Mouse (Mus musculus): ENCODE measurements around the gene Asb15. TPM values are rescaled to one million over a fixed set of nuclear protein-coding genes. Genes with fewer than 3 reads are reported as not detected.

Asb15 gene
- polyA plus RNA-seq, 1 experiment from 2014 or later = 0.12 TPM

- Histone ChIP-seq H3K4me3 (replicated peaks; ENCODE audit: low read length) (no peak overlapping the region), H3K9ac (no peak overlapping the region), H3K9me3 (ENCODE audit: control insufficient read depth, low read length) (no peaks in the 10 kb centered on the region), H3K4me1 (replicated peaks; ENCODE audit: control insufficient read depth, insufficient read depth, low read length) (no peaks in the 10 kb centered on the region), H3K27ac (no peak overlapping the region), H3K36me3 (replicated peaks; ENCODE audit: control insufficient read depth, insufficient read depth) (no peaks in the 10 kb centered on the region), H3K4me2 (replicated peaks) (no peak overlapping the region), H3K27me3 (ENCODE audit: control insufficient read depth, insufficient read depth, low read length) (no peaks in the 10 kb centered on the region)
- no peak for DNase-seq (ENCODE audit: low spot score)
- no peak for ATAC-seq (ENCODE audit: low FRiP score)
- 84% methylated on average over 3 of the region's 3 CpGs for WGBS
These were observed 55.5 kb downstream of the Asb15 start for GRCm38 (mm10) chr6:24583456-24583855.

GRCm38 (mm10) chr6:24585431-24586310 is 57.7 kb downstream of the Asb15 start:
- 69% methylated on average over 9 of the region's 10 CpGs for WGBS
- Histone ChIP-seq H3K27me3 (ENCODE audit: control insufficient read depth, insufficient read depth, low read length) (no peaks in the 10 kb centered on the region), H3K36me3 (replicated peaks; ENCODE audit: control insufficient read depth, insufficient read depth) (no peaks in the 10 kb centered on the region), H3K27ac (no peak overlapping the region), H3K4me3 (replicated peaks; ENCODE audit: low read length) (no peak overlapping the region), H3K4me2 (replicated peaks) (no peak overlapping the region), H3K9me3 (ENCODE audit: control insufficient read depth, low read length) (no peaks in the 10 kb centered on the region), H3K4me1 (replicated peaks; ENCODE audit: control insufficient read depth, insufficient read depth, low read length) (no peaks in the 10 kb centered on the region), H3K9ac (no peak overlapping the region)
- no peak for DNase-seq (ENCODE audit: low spot score)
- ATAC-seq (ENCODE audit: low FRiP score) = 0 out of 2 replicates have a peak, but pooled peaks have one; percentile 8

DNA sequence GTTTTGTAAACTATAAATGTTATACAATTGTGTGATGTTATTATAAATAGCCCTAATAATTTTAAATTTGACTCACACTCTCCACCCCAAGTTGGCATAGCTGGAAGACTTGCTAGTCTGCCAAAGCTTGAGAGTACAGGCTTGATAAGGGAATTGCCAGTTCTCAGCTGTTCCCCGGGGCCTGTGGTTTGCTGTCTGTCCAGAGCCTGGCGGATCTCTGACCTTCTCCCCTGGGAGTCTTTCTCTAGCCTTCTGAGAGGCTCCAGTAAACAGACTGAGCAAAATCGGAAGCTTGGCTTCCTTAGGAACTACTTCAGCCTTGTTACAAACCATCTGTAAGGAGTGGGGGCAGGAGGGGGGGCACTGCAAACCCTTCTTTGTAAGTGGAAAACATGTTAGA is 58.9 kb downstream of the Asb15 start:
- ATAC-seq (ENCODE audit: low FRiP score) (no peak), DNase-seq (ENCODE audit: low spot score) (no peak)
- H3K36me3 ChIP-seq (replicated peaks; ENCODE audit: control insufficient read depth, insufficient read depth) = no peaks in the 10 kb centered on the region
- no peak overlapping the region for H3K27ac ChIP-seq
- no peaks in the 10 kb centered on the region for H3K27me3 ChIP-seq (ENCODE audit: control insufficient read depth, insufficient read depth, low read length)
- no peak overlapping the region for H3K9ac ChIP-seq
- 42% methylated on average over 3 of the region's 3 CpGs for WGBS
- no peak overlapping the region for H3K4me2 ChIP-seq (replicated peaks)
- no peaks in the 10 kb centered on the region for H3K9me3 ChIP-seq (ENCODE audit: control insufficient read depth, low read length)
- H3K4me1 ChIP-seq (replicated peaks; ENCODE audit: control insufficient read depth, insufficient read depth, low read length) = no peaks in the 10 kb centered on the region
- H3K4me3 ChIP-seq (replicated peaks; ENCODE audit: low read length) = no peak overlapping the region

- DNase-seq (ENCODE audit: low spot score) = no peak
- 89% methylated on average over 5 of the region's 5 CpGs for WGBS
- H3K9ac ChIP-seq = no peak overlapping the region
- H3K27me3 ChIP-seq (ENCODE audit: control insufficient read depth, insufficient read depth, low read length) = no peaks in the 10 kb centered on the region
- H3K9me3 ChIP-seq (ENCODE audit: control insufficient read depth, low read length) = no peaks in the 10 kb centered on the region
- H3K4me1 ChIP-seq (replicated peaks; ENCODE audit: control insufficient read depth, insufficient read depth, low read length) = no peaks in the 10 kb centered on the region
- no peaks in the 10 kb centered on the region for H3K36me3 ChIP-seq (replicated peaks; ENCODE audit: control insufficient read depth, insufficient read depth)
- ATAC-seq (ENCODE audit: low FRiP score) = no peak
- H3K27ac ChIP-seq = no peak overlapping the region
- H3K4me3 ChIP-seq (replicated peaks; ENCODE audit: low read length) = no peak overlapping the region
- H3K4me2 ChIP-seq (replicated peaks) = no peak overlapping the region
These were observed 62.3 kb downstream of the Asb15 start for GRCm38 (mm10) chr6:24590282-24590681.

DNA sequence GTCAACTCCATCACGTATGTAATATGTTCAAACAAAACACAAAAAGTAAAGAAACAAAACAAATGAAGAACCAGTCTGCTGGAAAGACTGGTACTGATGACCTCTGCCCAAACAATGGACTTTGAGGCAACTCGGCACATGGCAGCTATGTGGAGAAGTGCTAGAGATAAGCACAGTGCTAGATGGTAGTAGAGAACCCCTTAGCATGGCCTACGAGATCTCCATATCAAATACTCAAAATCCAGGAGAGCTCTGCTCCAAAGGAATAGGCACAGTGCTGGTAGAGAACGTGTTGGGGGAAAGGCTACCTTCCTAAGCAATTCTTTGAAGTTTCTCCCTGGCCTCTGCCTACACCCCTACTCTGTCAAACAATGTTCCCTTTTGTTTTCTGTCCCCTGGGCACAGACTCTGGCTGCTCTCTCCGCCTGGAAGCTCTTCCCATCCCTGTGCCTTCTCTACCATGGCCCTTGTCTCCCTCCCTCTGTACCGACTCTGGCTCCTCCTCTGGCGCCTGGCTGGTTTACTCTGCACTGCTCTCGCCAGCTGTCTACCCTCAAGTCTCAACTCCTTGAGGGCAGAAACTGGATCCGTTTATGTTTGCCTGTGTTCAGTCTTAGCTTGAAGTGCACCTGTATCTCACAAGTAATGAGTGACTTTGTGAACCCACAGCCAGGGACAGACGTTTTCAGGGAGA is 63.7 kb downstream of the Asb15 start:
- 47% methylated on average over 10 of the region's 10 CpGs for WGBS
- ATAC-seq (ENCODE audit: low FRiP score) (no peak), DNase-seq (ENCODE audit: low spot score) (no peak)
- H3K4me3 ChIP-seq (replicated peaks; ENCODE audit: low read length) = no peak overlapping the region
- H3K9me3 ChIP-seq (ENCODE audit: control insufficient read depth, low read length) = no peaks in the 10 kb centered on the region
- no peaks in the 10 kb centered on the region for H3K36me3 ChIP-seq (replicated peaks; ENCODE audit: control insufficient read depth, insufficient read depth)
- no peaks in the 10 kb centered on the region for H3K27me3 ChIP-seq (ENCODE audit: control insufficient read depth, insufficient read depth, low read length)
- no peak overlapping the region for H3K9ac ChIP-seq
- no peak overlapping the region for H3K27ac ChIP-seq
- H3K4me1 ChIP-seq (replicated peaks; ENCODE audit: control insufficient read depth, insufficient read depth, low read length) = no peaks in the 10 kb centered on the region
- H3K4me2 ChIP-seq (replicated peaks) = no peak overlapping the region

GRCm38 (mm10) chr6:24597500-24597899 is 69.6 kb downstream of the Asb15 start, which contains the start of gene Lmod2:
Lmod2 (plus strand) TSS chr6:24597762.
- 68% methylated on average over 10 of the region's 10 CpGs for WGBS
- ATAC-seq (ENCODE audit: low FRiP score) (no peak), DNase-seq (ENCODE audit: low spot score) (no peak)
- H3K9ac ChIP-seq = no peak within 1 kb of the TSS
- H3K36me3 ChIP-seq (replicated peaks; ENCODE audit: control insufficient read depth, insufficient read depth) = no peaks in the 10 kb centered on the region
- H3K4me1 ChIP-seq (replicated peaks; ENCODE audit: control insufficient read depth, insufficient read depth, low read length) = no peaks in the 10 kb centered on the region
- H3K4me3 ChIP-seq (replicated peaks; ENCODE audit: low read length) = no peak within 1 kb of the TSS
- no peak within 1 kb of the TSS for H3K4me2 ChIP-seq (replicated peaks)
- no peaks in the 10 kb centered on the region for H3K27me3 ChIP-seq (ENCODE audit: control insufficient read depth, insufficient read depth, low read length)
- no peaks in the 10 kb centered on the region for H3K9me3 ChIP-seq (ENCODE audit: control insufficient read depth, low read length)
- no peak within 1 kb of the TSS for H3K27ac ChIP-seq

- no peak overlapping the region for H3K4me3 ChIP-seq (replicated peaks; ENCODE audit: low read length)
- no peaks in the 10 kb centered on the region for H3K9me3 ChIP-seq (ENCODE audit: control insufficient read depth, low read length)
- H3K27ac ChIP-seq = no peak overlapping the region
- no peaks in the 10 kb centered on the region for H3K36me3 ChIP-seq (replicated peaks; ENCODE audit: control insufficient read depth, insufficient read depth)
- H3K9ac ChIP-seq = no peak overlapping the region
- no peaks in the 10 kb centered on the region for H3K27me3 ChIP-seq (ENCODE audit: control insufficient read depth, insufficient read depth, low read length)
- DNase-seq (ENCODE audit: low spot score) (no peak), ATAC-seq (ENCODE audit: low FRiP score) (no peak)
- WGBS = 92% methylated on average over 6 of the region's 6 CpGs
- no peaks in the 10 kb centered on the region for H3K4me1 ChIP-seq (replicated peaks; ENCODE audit: control insufficient read depth, insufficient read depth, low read length)
- no peak overlapping the region for H3K4me2 ChIP-seq (replicated peaks)
These were observed 71.2 kb downstream of the Asb15 start for GRCm38 (mm10) chr6:24599179-24599578.

DNA sequence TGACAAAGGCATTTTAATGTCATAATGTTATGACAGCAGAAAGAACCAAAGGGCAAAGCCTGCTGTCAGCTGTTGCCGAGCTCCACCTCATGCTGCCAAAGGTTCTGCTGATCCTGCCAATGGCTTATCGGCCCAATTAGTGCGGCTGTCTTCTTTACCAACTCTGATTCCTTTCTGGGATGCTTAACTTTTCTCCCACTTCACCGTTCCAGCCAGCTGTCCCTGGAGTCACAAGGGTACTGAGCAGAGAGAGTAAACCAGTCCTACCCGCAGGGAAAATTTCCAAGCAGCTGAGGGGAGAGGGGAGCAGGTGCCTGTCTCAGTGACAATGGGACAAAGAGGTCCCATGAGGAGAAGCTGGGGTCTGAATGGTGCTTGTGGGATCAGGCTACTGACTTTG is 71.7 kb downstream of the Asb15 start:
- H3K27me3 ChIP-seq (ENCODE audit: control insufficient read depth, insufficient read depth, low read length) = no peaks in the 10 kb centered on the region
- 76% methylated on average over 5 of the region's 5 CpGs for WGBS

GRCm38 (mm10) chr6:24600134-24600533 is 72.2 kb downstream of the Asb15 start:
- Histone ChIP-seq H3K4me1 (replicated peaks; ENCODE audit: control insufficient read depth, insufficient read depth, low read length) (no peaks in the 10 kb centered on the region), H3K36me3 (replicated peaks; ENCODE audit: control insufficient read depth, insufficient read depth) (no peaks in the 10 kb centered on the region), H3K27me3 (ENCODE audit: control insufficient read depth, insufficient read depth, low read length) (no peaks in the 10 kb centered on the region), H3K9ac (no peak overlapping the region), H3K27ac (no peak overlapping the region), H3K9me3 (ENCODE audit: control insufficient read depth, low read length) (no peaks in the 10 kb centered on the region), H3K4me3 (replicated peaks; ENCODE audit: low read length) (no peak overlapping the region), H3K4me2 (replicated peaks) (no peak overlapping the region)
- WGBS = 89% methylated on average over 6 of the region's 6 CpGs
- DNase-seq (ENCODE audit: low spot score) (no peak), ATAC-seq (ENCODE audit: low FRiP score) (no peak)

More for the DNA sequence above, 71.7 kb downstream of the Asb15 start:
- ATAC-seq (ENCODE audit: low FRiP score) (no peak), DNase-seq (ENCODE audit: low spot score) (no peak)
- no peak overlapping the region for H3K9ac ChIP-seq
- no peaks in the 10 kb centered on the region for H3K9me3 ChIP-seq (ENCODE audit: control insufficient read depth, low read length)
- H3K36me3 ChIP-seq (replicated peaks; ENCODE audit: control insufficient read depth, insufficient read depth) = no peaks in the 10 kb centered on the region
- no peak overlapping the region for H3K27ac ChIP-seq
- H3K4me1 ChIP-seq (replicated peaks; ENCODE audit: control insufficient read depth, insufficient read depth, low read length) = no peaks in the 10 kb centered on the region
- H3K4me3 ChIP-seq (replicated peaks; ENCODE audit: low read length) = no peak overlapping the region
- H3K4me2 ChIP-seq (replicated peaks) = no peak overlapping the region
